Mouse (Mus musculus): ENCODE measurements around the gene Olfr615.
"Not testable (repeated sequence)": the region's sequence is repeated elsewhere in the genome, so short reads cannot be mapped to it uniquely, and the experiment has no call there.

DNA sequence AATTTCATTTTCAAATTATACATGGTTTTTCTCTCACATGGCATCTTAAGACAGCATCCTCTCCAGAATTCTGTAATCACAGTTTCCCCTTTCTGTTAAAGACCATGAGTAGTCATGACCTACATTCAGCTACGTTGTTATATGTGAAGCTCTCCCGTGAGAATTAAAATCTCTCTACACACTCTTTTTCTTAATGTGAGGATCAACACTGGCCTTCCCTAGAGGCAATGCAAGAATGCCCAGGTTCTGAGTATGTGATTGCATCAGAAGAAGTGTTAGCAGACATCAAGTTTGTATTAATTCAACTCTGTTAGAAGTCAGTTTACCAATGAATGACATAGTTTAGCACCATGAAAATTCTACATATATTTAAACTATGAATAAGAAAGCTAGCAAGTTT lies 13.3 kb upstream of the Olfr615 start, which contains the start of gene Olfr612:
- not testable (repeated sequence) for TF ChIP-seq CTCF, EP300 (IDR thresholded peaks at IDR 0.05; ENCODE audit: low read depth)

All from heart, postnatal 0 days (tissue).